Mouse (Mus musculus): Measurements from ENCODE around the gene Arfip1. TPM values are rescaled to one million over a fixed set of nuclear protein-coding genes. Genes with fewer than 3 reads are reported as not detected.
A peak's percentile ranks its signal among the peaks of the same experiment; 100 is the strongest.

Arfip1 gene
- polyA plus RNA-seq, 1 experiment from 2014 or later = 36.5 TPM

DNA sequence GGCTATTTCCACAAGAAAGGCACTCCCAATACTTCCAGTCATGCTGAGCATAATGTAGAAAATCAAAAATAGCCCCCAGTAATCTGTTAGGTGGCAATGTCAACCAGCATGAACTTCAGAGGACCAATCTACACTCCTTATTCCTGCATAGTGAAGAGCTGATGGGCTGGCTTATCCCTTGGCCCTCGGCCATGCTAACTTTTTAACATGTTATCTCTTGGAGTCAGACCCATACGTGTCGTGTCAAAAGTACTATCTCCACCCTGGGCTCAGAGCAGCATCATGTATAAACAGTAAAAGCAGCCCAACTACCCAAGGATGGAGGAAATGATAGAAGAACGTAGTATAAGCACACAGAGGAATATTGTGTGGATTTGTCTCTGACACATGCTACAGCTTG is 111.3 kb downstream of the Arfip1 start:
- 93% methylated on average over 4 of the region's 4 CpGs for WGBS
- H3K27me3 ChIP-seq (ENCODE audit: control insufficient read depth, insufficient read depth, low read length) = no peaks in the 10 kb centered on the region
- H3K27ac ChIP-seq (ENCODE audit: low read depth, low read length) = no peak overlapping the region
- H3K9me3 ChIP-seq (ENCODE audit: control insufficient read depth, low read length) = no peaks in the 10 kb centered on the region
- DNase-seq (ENCODE audit: low spot score) (no peak), ATAC-seq (ENCODE audit: low FRiP score) (no peak)
- H3K36me3 ChIP-seq (ENCODE audit: control insufficient read depth, insufficient read depth, low read length) = no peaks in the 10 kb centered on the region
- H3K4me1 ChIP-seq (replicated peaks; ENCODE audit: control insufficient read depth, insufficient read depth, low read length) = no peaks in the 10 kb centered on the region
- no peak overlapping the region for H3K4me2 ChIP-seq (replicated peaks; ENCODE audit: low read depth, low read length)
- no peak overlapping the region for H3K9ac ChIP-seq (ENCODE audit: low read depth, low read length)
- H3K4me3 ChIP-seq (ENCODE audit: low read depth, low read length) = no peak overlapping the region

DNA sequence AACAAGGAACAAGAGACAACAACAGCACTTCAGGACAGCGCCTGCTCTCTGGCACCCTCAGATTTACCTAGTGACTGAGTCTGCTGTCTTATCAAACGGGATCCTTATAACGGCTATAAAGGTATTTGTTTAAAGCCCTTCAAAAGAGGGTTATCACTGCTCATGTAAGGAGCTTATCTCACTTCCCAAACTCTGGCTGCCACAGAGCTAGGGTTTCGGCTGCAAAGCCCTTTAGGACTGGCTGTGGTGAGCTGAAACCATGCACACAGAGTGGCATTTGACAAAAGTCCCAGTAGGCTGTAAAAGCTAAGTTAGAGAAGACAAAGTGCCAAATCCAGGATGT is 114.3 kb downstream of the Arfip1 start:
- H3K27me3 ChIP-seq (ENCODE audit: control insufficient read depth, insufficient read depth, low read length) = no peaks in the 10 kb centered on the region
- 56% methylated on average over 4 of the region's 4 CpGs for WGBS

GRCm38 (mm10) chr3:84467419-84468110 is 114.9 kb downstream of the Arfip1 start:
- Histone ChIP-seq H3K9me3 (ENCODE audit: control insufficient read depth, low read length) (no peaks in the 10 kb centered on the region), H3K36me3 (ENCODE audit: control insufficient read depth, insufficient read depth, low read length) (no peaks in the 10 kb centered on the region), H3K4me3 (ENCODE audit: low read depth, low read length) (no peak overlapping the region), H3K27me3 (ENCODE audit: control insufficient read depth, insufficient read depth, low read length) (no peaks in the 10 kb centered on the region), H3K27ac (ENCODE audit: low read depth, low read length) (no peak overlapping the region), H3K9ac (ENCODE audit: low read depth, low read length) (no peak overlapping the region), H3K4me2 (replicated peaks; ENCODE audit: low read depth, low read length) (no peak overlapping the region), H3K4me1 (replicated peaks; ENCODE audit: control insufficient read depth, insufficient read depth, low read length) (no peaks in the 10 kb centered on the region)
- WGBS = 65% methylated on average over 10 of the region's 10 CpGs
- ATAC-seq (ENCODE audit: low FRiP score) = no peak
- no peak for DNase-seq (ENCODE audit: low spot score)

More for the DNA sequence above, 114.3 kb downstream of the Arfip1 start:
- ATAC-seq (ENCODE audit: low FRiP score) (no peak), DNase-seq (ENCODE audit: low spot score) (no peak)
- Histone ChIP-seq H3K4me1 (replicated peaks; ENCODE audit: control insufficient read depth, insufficient read depth, low read length) (no peaks in the 10 kb centered on the region), H3K36me3 (ENCODE audit: control insufficient read depth, insufficient read depth, low read length) (no peaks in the 10 kb centered on the region), H3K9me3 (ENCODE audit: control insufficient read depth, low read length) (no peaks in the 10 kb centered on the region), H3K27ac (ENCODE audit: low read depth, low read length) (no peak overlapping the region), H3K4me3 (ENCODE audit: low read depth, low read length) (no peak overlapping the region), H3K9ac (ENCODE audit: low read depth, low read length) (no peak overlapping the region), H3K4me2 (replicated peaks; ENCODE audit: low read depth, low read length) (no peak overlapping the region)

GRCm38 (mm10) chr3:84465822-84466500 is 116.5 kb downstream of the Arfip1 start:
- DNase-seq (ENCODE audit: low spot score) = no peak
- H3K4me3 ChIP-seq (ENCODE audit: low read depth, low read length) = no peak overlapping the region
- no peak overlapping the region for H3K27ac ChIP-seq (ENCODE audit: low read depth, low read length)
- no peak for ATAC-seq (ENCODE audit: low FRiP score)
- no peak overlapping the region for H3K9ac ChIP-seq (ENCODE audit: low read depth, low read length)
- H3K27me3 ChIP-seq (ENCODE audit: control insufficient read depth, insufficient read depth, low read length) = no peaks in the 10 kb centered on the region
- no peaks in the 10 kb centered on the region for H3K9me3 ChIP-seq (ENCODE audit: control insufficient read depth, low read length)
- no peaks in the 10 kb centered on the region; the same call in 1 of the 2 replicates for H3K4me1 ChIP-seq (replicated peaks; ENCODE audit: control insufficient read depth, insufficient read depth, low read length)
- 77% methylated on average over 6 of the region's 6 CpGs for WGBS
- H3K4me2 ChIP-seq (replicated peaks; ENCODE audit: low read depth, low read length) = no peak overlapping the region
- no peaks in the 10 kb centered on the region for H3K36me3 ChIP-seq (ENCODE audit: control insufficient read depth, insufficient read depth, low read length)

GRCm38 (mm10) chr3:84461687-84462086 is 120.7 kb downstream of the Arfip1 start:
- Histone ChIP-seq H3K4me2 (replicated peaks; ENCODE audit: low read depth, low read length) (no peak overlapping the region), H3K27ac (ENCODE audit: low read depth, low read length) (no peak overlapping the region), H3K4me1 (replicated peaks; ENCODE audit: control insufficient read depth, insufficient read depth, low read length) (no peaks in the 10 kb centered on the region; the same call in 1 of the 2 replicates), H3K9ac (ENCODE audit: low read depth, low read length) (no peak overlapping the region), H3K9me3 (ENCODE audit: control insufficient read depth, low read length) (no peaks in the 10 kb centered on the region), H3K4me3 (ENCODE audit: low read depth, low read length) (no peak overlapping the region), H3K27me3 (ENCODE audit: control insufficient read depth, insufficient read depth, low read length) (no peaks in the 10 kb centered on the region; the same call in 1 of the 2 replicates), H3K36me3 (ENCODE audit: control insufficient read depth, insufficient read depth, low read length) (no peaks in the 10 kb centered on the region)
- DNase-seq (ENCODE audit: low spot score) (no peak), ATAC-seq (ENCODE audit: low FRiP score) (0 out of 2 replicates have a peak, but pooled peaks have one; percentile 30)
- 18% methylated on average over 4 of the region's 4 CpGs for WGBS

GRCm38 (mm10) chr3:84460952-84461351 is 121.5 kb downstream of the Arfip1 start:
- H3K27ac ChIP-seq (ENCODE audit: low read depth, low read length) = no peak overlapping the region

GRCm38 (mm10) chr3:84460499-84460898 is 121.9 kb downstream of the Arfip1 start:
- Histone ChIP-seq H3K36me3 (ENCODE audit: control insufficient read depth, insufficient read depth, low read length) (no peaks in the 10 kb centered on the region), H3K4me2 (replicated peaks; ENCODE audit: low read depth, low read length) (no peak overlapping the region), H3K27me3 (ENCODE audit: control insufficient read depth, insufficient read depth, low read length) (no peaks in the 10 kb centered on the region; the same call in 1 of the 2 replicates), H3K4me3 (ENCODE audit: low read depth, low read length) (no peak overlapping the region), H3K27ac (ENCODE audit: low read depth, low read length) (no peak overlapping the region), H3K9me3 (ENCODE audit: control insufficient read depth, low read length) (no peaks in the 10 kb centered on the region), H3K9ac (ENCODE audit: low read depth, low read length) (no peak overlapping the region), H3K4me1 (replicated peaks; ENCODE audit: control insufficient read depth, insufficient read depth, low read length) (no peaks in the 10 kb centered on the region; the same call in 1 of the 2 replicates)
- no peak for DNase-seq (ENCODE audit: low spot score)
- ATAC-seq (ENCODE audit: low FRiP score) = no peak
- 26% methylated on average over 3 of the region's 3 CpGs for WGBS

More at GRCm38 (mm10) chr3:84460952-84461351, 121.5 kb downstream of the Arfip1 start:
- Histone ChIP-seq H3K4me1 (replicated peaks; ENCODE audit: control insufficient read depth, insufficient read depth, low read length) (no peaks in the 10 kb centered on the region; the same call in 1 of the 2 replicates), H3K4me2 (replicated peaks; ENCODE audit: low read depth, low read length) (no peak overlapping the region), H3K4me3 (ENCODE audit: low read depth, low read length) (no peak overlapping the region), H3K27me3 (ENCODE audit: control insufficient read depth, insufficient read depth, low read length) (no peaks in the 10 kb centered on the region; the same call in 1 of the 2 replicates), H3K9ac (ENCODE audit: low read depth, low read length) (no peak overlapping the region), H3K36me3 (ENCODE audit: control insufficient read depth, insufficient read depth, low read length) (no peaks in the 10 kb centered on the region), H3K9me3 (ENCODE audit: control insufficient read depth, low read length) (no peaks in the 10 kb centered on the region)
- DNase-seq (ENCODE audit: low spot score) (peak; percentile 22), ATAC-seq (ENCODE audit: low FRiP score) (no peak)
- WGBS = 31% methylated on average over 12 of the region's 12 CpGs

- WGBS = 84% methylated on average over 12 of the region's 12 CpGs
These were observed 126.5 kb downstream of the Arfip1 start for GRCm38 (mm10) chr3:84455733-84456417.

More at GRCm38 (mm10) chr3:84455733-84456417, 126.5 kb downstream of the Arfip1 start:
- H3K4me2 ChIP-seq (replicated peaks; ENCODE audit: low read depth, low read length) = no peak overlapping the region
- ATAC-seq (ENCODE audit: low FRiP score) = no peak
- H3K9ac ChIP-seq (ENCODE audit: low read depth, low read length) = no peak overlapping the region
- H3K4me3 ChIP-seq (ENCODE audit: low read depth, low read length) = no peak overlapping the region
- H3K9me3 ChIP-seq (ENCODE audit: control insufficient read depth, low read length) = no peaks in the 10 kb centered on the region
- H3K27me3 ChIP-seq (ENCODE audit: control insufficient read depth, insufficient read depth, low read length) = no peaks in the 10 kb centered on the region; the same call in 1 of the 2 replicates
- DNase-seq (ENCODE audit: low spot score) = no peak
- no peaks in the 10 kb centered on the region for H3K36me3 ChIP-seq (ENCODE audit: control insufficient read depth, insufficient read depth, low read length)
- H3K27ac ChIP-seq (ENCODE audit: low read depth, low read length) = no peak overlapping the region
- H3K4me1 ChIP-seq (replicated peaks; ENCODE audit: control insufficient read depth, insufficient read depth, low read length) = no peaks in the 10 kb centered on the region
